Mouse (Mus musculus) E14TG2a.4 (cell line): ENCODE results near the gene Ddx60.
A peak's percentile ranks its signal among the peaks of the same experiment; 100 is the strongest.

ENCODE experiments used
- H3K27me3 ChIP-seq: 2 replicates; pipeline ENCODE4 v1.6.1; 2014; ENCODE audit warnings: low read length, control low read depth; ENCODE audit not compliant: insufficient read depth
- H3K36me3 ChIP-seq: 2 replicates; pipeline ENCODE4 v1.6.1; 2014; ENCODE audit warnings: low read length, control low read depth; ENCODE audit not compliant: insufficient read depth
- H3K4me1 ChIP-seq: replicated peaks from 2 replicates; pipeline ENCODE4 v1.6.1; 2014; ENCODE audit warnings: low read depth, low read length, control low read depth
- H3K4me3 ChIP-seq: replicated peaks from 2 replicates; pipeline ENCODE4 v1.5.1; 2014; ENCODE audit warnings: mild to moderate bottlenecking, low read length
- H3K9me3 ChIP-seq: 2 replicates; pipeline ENCODE4 v1.6.1; 2014; ENCODE audit warnings: low read length, control low read depth
- CTCF ChIP-seq: conservative IDR thresholded peaks from 2 replicates; pipeline ENCODE4 v1.5.1; 2014; ENCODE audit warnings: low read length
- NANOG ChIP-seq: IDR thresholded peaks from 2 replicates; pipeline ENCODE4 v1.6.1; 2014; ENCODE audit warnings: borderline replicate concordance, low read length, mixed read lengths
- POU5F1 ChIP-seq: IDR thresholded peaks from 2 replicates; pipeline ENCODE4 v1.6.1; 2014; ENCODE audit warnings: low read length, borderline replicate concordance

Ddx60 gene

GRCm38 (mm10) chr8:61927777-61928494 is at the start of gene Ddx60:
Gene Ddx60 (plus strand): TSS chr8:61928087.
- peaks cover 29% of the 10 kb centered on the region for H3K4me1 ChIP-seq
- TF ChIP-seq NANOG (no peak), CTCF (no peak), POU5F1 (no peak)
- H3K36me3 ChIP-seq, result no peaks in the 10 kb centered on the region
- peak within 1 kb of the TSS; percentile 71 for H3K4me3 ChIP-seq
- H3K9me3 ChIP-seq, result no peaks in the 10 kb centered on the region
- H3K27me3 ChIP-seq, result no peaks in the 10 kb centered on the region

GRCm38 (mm10) chr8:61894062-61894461 is 33.8 kb upstream of the Ddx60 start:
- no peak for TF ChIP-seq POU5F1
- TF ChIP-seq CTCF, result peak; percentile 45
- H3K4me3 ChIP-seq, result no peak overlapping the region
- H3K4me1 ChIP-seq, result no peaks in the 10 kb centered on the region
- H3K27me3 ChIP-seq, result no peaks in the 10 kb centered on the region
- H3K36me3 ChIP-seq, result no peaks in the 10 kb centered on the region
- peaks cover 15% of the 10 kb centered on the region for H3K9me3 ChIP-seq

- no peaks in the 10 kb centered on the region for H3K36me3 ChIP-seq
- no peaks in the 10 kb centered on the region for H3K27me3 ChIP-seq
- TF ChIP-seq CTCF (no peak), POU5F1 (no peak), NANOG (no peak)
- no peaks in the 10 kb centered on the region for H3K4me1 ChIP-seq
- H3K4me3 ChIP-seq, result no peak overlapping the region
- peaks cover 15% of the 10 kb centered on the region for H3K9me3 ChIP-seq
Observed at GRCm38 (mm10) chr8:61896742-61897141, 31.1 kb upstream of the Ddx60 start.

GRCm38 (mm10) chr8:61897402-61897801 is 30.5 kb upstream of the Ddx60 start:
- no peaks in the 10 kb centered on the region for H3K36me3 ChIP-seq
- peaks cover 13% of the 10 kb centered on the region for H3K9me3 ChIP-seq
- H3K27me3 ChIP-seq, result no peaks in the 10 kb centered on the region
- no peaks in the 10 kb centered on the region for H3K4me1 ChIP-seq
- TF ChIP-seq CTCF, result no peak
- H3K4me3 ChIP-seq, result no peak overlapping the region

- no peak overlapping the region for H3K4me3 ChIP-seq
- TF ChIP-seq CTCF, result no peak
- TF ChIP-seq POU5F1, result no peak
- TF ChIP-seq NANOG, result no peak
Observed at GRCm38 (mm10) chr8:61901028-61901717, 26.7 kb upstream of the Ddx60 start.

GRCm38 (mm10) chr8:61902521-61902920 is 25.4 kb upstream of the Ddx60 start, which contains the start of gene Palld:
Gene Palld (minus strand): TSS chr8:61902690.
- H3K9me3 ChIP-seq, result no peaks in the 10 kb centered on the region
- H3K4me1 ChIP-seq, result no peaks in the 10 kb centered on the region
- no peaks in the 10 kb centered on the region for H3K27me3 ChIP-seq
- H3K36me3 ChIP-seq, result no peaks in the 10 kb centered on the region
- H3K4me3 ChIP-seq, result no peak within 1 kb of the TSS
- no peak for TF ChIP-seq NANOG

More at GRCm38 (mm10) chr8:61901028-61901717, 26.7 kb upstream of the Ddx60 start:
- Histone ChIP-seq H3K36me3 (no peaks in the 10 kb centered on the region), H3K27me3 (no peaks in the 10 kb centered on the region), H3K4me1 (no peaks in the 10 kb centered on the region), H3K9me3 (no peaks in the 10 kb centered on the region)

GRCm38 (mm10) chr8:61908303-61909215 is 19.3 kb upstream of the Ddx60 start:
- TF ChIP-seq NANOG (no peak), POU5F1 (no peak), CTCF (no peak)
- Histone ChIP-seq H3K9me3 (no peaks in the 10 kb centered on the region), H3K4me3 (no peak overlapping the region), H3K27me3 (no peaks in the 10 kb centered on the region), H3K36me3 (no peaks in the 10 kb centered on the region), H3K4me1 (peaks cover 5% of the 10 kb centered on the region)

- Histone ChIP-seq H3K27me3 (no peaks in the 10 kb centered on the region), H3K4me3 (no peak overlapping the region), H3K36me3 (no peaks in the 10 kb centered on the region), H3K9me3 (no peaks in the 10 kb centered on the region), H3K4me1 (peaks cover 5% of the 10 kb centered on the region)
- TF ChIP-seq NANOG (no peak), CTCF (no peak)
Observed at GRCm38 (mm10) chr8:61909313-61909712, 18.6 kb upstream of the Ddx60 start.
